Mouse (Mus musculus): ENCODE results near the gene Ccdc188. TPM values are rescaled to one million over a fixed set of nuclear protein-coding genes. Genes with fewer than 3 reads are reported as not detected.

The Ccdc188 gene
- not detected in 2 replicates for polyA plus RNA-seq (2014; fragmentation: Nextera tagmentation; extraction: Ambion mirVana)

DNA sequence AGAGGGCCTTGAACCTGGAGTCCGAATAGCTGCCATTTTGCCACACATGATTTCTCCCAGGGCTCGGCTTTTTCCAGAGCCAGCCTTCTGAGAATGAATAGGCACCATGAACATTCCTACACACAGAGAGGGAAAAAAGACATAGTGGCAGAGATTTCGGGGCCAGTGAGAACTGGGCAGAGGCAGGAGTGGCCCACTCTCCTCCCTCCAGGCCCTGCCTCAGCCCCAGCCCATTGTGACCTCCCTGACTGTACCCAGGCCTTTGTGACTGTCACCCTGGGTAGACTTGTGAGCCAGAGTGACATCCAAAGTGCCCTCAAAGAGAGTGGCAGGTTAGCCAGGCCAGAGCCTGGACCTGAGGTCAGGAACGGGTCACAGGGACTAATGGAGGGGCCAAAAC, at the start of gene Ccdc188:
Gene Ccdc188, plus strand, starts transcription at position 301 of the 400 bp plus-strand sequence.
- no peak for ATAC-seq (ENCODE audit: low FRiP score)
- Histone ChIP-seq H3K27ac (no peak within 1 kb of the TSS), H3K27me3 (ENCODE audit: control insufficient read depth, insufficient read depth, low read length) (no peaks in the 10 kb centered on the region), H3K9me3 (ENCODE audit: control insufficient read depth, low read length) (no peaks in the 10 kb centered on the region), H3K9ac (no peak within 1 kb of the TSS; the same call in 1 of the 2 replicates), H3K36me3 (replicated peaks; ENCODE audit: control insufficient read depth, insufficient read depth) (peaks cover 17% of the 10 kb centered on the region), H3K4me1 (replicated peaks; ENCODE audit: control insufficient read depth, insufficient read depth, low read length) (peaks cover 47% of the 10 kb centered on the region), H3K4me2 (replicated peaks) (no peak within 1 kb of the TSS), H3K4me3 (replicated peaks; ENCODE audit: low read length) (no peak within 1 kb of the TSS)
- no peak for DNase-seq (ENCODE audit: low spot score)
- 90% methylated on average over 4 of the region's 4 CpGs for WGBS

DNA sequence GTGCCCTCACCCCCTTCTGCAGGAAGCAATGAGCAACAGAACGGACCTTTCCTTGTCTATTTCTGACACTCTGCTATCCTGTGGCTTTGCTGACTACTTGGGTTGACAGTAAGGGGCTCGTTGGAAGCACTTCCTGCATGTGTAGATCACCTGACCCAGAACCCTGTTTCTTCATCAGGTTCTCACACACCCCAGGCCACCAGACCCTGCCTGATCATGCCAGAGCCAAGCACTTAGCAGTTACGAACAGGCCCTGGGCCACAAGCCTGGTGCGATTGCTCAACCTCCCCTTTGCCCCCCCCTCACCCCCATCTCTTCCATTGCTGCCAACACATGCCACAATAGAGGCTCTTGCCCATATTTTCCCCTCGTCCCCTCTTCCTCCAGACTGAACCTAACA, 48.5 kb upstream of the Ccdc188 start:
- DNase-seq (ENCODE audit: low spot score) (no peak), ATAC-seq (ENCODE audit: low FRiP score) (no peak)
- H3K4me1 ChIP-seq (replicated peaks; ENCODE audit: control insufficient read depth, insufficient read depth, low read length), result peaks cover 14% of the 10 kb centered on the region
- H3K4me3 ChIP-seq (replicated peaks; ENCODE audit: low read length), result no peak overlapping the region
- 87% methylated on average over 5 of the region's 5 CpGs for WGBS
- H3K36me3 ChIP-seq (replicated peaks; ENCODE audit: control insufficient read depth, insufficient read depth), result no peaks in the 10 kb centered on the region
- no peaks in the 10 kb centered on the region for H3K27me3 ChIP-seq (ENCODE audit: control insufficient read depth, insufficient read depth, low read length)
- H3K27ac ChIP-seq, result no peak overlapping the region
- no peak overlapping the region for H3K4me2 ChIP-seq (replicated peaks)
- H3K9ac ChIP-seq, result no peak overlapping the region
- no peaks in the 10 kb centered on the region for H3K9me3 ChIP-seq (ENCODE audit: control insufficient read depth, low read length)

DNA sequence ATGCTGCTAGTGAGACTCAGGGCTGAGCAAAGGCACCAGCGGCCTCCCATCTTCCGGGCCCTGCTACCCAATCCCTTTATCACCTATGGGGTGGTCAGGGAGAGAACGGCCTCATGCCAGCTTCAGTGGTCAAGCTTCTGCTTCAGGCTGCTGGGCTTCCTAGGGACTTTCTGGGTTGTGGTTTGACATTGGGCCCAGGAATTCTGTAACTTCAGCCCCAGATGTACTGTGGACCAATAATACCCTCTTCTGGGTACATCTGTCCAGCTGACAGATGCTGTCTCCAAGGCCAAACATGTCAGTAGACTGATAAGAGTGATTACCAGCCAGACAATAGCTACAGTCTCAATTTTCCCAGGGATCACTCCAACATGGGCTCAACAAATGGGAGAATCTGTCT, 47.9 kb upstream of the Ccdc188 start:
- DNase-seq (ENCODE audit: low spot score), result no peak
- H3K27ac ChIP-seq, result no peak overlapping the region
- no peak overlapping the region for H3K9ac ChIP-seq
- 91% methylated on average over 3 of the region's 3 CpGs for WGBS
- no peak overlapping the region for H3K4me3 ChIP-seq (replicated peaks; ENCODE audit: low read length)
- H3K9me3 ChIP-seq (ENCODE audit: control insufficient read depth, low read length), result no peaks in the 10 kb centered on the region
- H3K36me3 ChIP-seq (replicated peaks; ENCODE audit: control insufficient read depth, insufficient read depth), result no peaks in the 10 kb centered on the region
- ATAC-seq (ENCODE audit: low FRiP score), result no peak
- H3K27me3 ChIP-seq (ENCODE audit: control insufficient read depth, insufficient read depth, low read length), result no peaks in the 10 kb centered on the region
- peaks cover 9% of the 10 kb centered on the region for H3K4me1 ChIP-seq (replicated peaks; ENCODE audit: control insufficient read depth, insufficient read depth, low read length)
- no peak overlapping the region for H3K4me2 ChIP-seq (replicated peaks)

DNA sequence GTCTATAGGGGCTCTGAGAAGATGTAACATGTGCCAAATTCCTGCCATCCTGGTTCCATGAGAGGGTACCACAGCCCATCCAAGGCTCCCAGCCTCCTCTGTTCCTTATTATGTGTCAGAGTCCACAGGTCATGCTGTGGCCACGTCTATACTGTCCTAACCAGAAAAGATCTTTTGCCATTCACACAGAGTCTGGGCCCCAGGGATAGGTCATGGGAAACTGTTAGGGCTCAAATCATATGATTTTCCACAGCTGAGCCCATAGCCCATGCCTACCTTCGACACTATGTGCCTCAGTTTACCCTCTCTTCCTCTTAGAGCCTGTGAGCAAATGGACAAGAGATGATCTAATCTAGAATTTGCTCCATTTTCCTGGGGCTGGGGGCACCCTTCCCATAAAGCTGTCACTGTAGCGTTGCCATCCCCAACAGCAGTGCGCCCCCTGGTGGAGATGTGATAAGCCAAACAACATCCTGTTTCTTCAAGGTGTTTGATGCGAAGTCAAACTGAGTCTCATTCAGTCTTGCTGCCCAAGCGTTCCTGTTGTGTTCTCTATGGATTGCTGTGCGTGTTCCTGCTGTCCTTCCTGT, 45.3 kb upstream of the Ccdc188 start:
- Histone ChIP-seq H3K4me2 (replicated peaks) (no peak overlapping the region), H3K27me3 (ENCODE audit: control insufficient read depth, insufficient read depth, low read length) (no peaks in the 10 kb centered on the region), H3K27ac (no peak overlapping the region), H3K9me3 (ENCODE audit: control insufficient read depth, low read length) (no peaks in the 10 kb centered on the region), H3K9ac (no peak overlapping the region), H3K36me3 (replicated peaks; ENCODE audit: control insufficient read depth, insufficient read depth) (no peaks in the 10 kb centered on the region), H3K4me1 (replicated peaks; ENCODE audit: control insufficient read depth, insufficient read depth, low read length) (no peaks in the 10 kb centered on the region; the same call in 1 of the 2 replicates), H3K4me3 (replicated peaks; ENCODE audit: low read length) (no peak overlapping the region)
- 7% methylated on average over 7 of the region's 7 CpGs for WGBS
- peak; percentile 82 for DNase-seq (ENCODE audit: low spot score)
- 0 out of 2 replicates have a peak, but pooled peaks have one; percentile 38 for ATAC-seq (ENCODE audit: low FRiP score)

DNA sequence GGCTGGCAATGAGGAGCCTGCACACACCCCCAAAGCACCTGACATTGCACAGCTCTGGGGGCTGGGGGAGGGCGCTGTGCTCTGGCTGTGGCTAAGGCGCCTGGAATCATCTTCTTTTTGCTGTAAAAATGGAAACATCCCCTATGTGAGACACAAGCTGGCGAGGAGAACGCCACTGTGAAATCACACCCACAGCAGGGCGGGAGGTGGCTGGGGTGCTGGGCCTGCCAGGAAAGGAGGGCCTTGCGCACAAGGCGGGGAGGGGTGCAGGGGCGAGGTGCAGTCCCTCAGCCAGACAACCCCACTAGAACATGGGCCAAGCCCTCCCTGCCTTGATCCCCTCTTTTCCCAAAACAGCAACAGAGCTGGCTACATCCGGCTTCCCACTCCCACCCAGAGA, 44.4 kb upstream of the Ccdc188 start:
- Histone ChIP-seq H3K9me3 (ENCODE audit: control insufficient read depth, low read length) (no peaks in the 10 kb centered on the region), H3K27me3 (ENCODE audit: control insufficient read depth, insufficient read depth, low read length) (no peaks in the 10 kb centered on the region), H3K4me3 (replicated peaks; ENCODE audit: low read length) (no peak overlapping the region), H3K27ac (no peak overlapping the region), H3K9ac (no peak overlapping the region), H3K4me1 (replicated peaks; ENCODE audit: control insufficient read depth, insufficient read depth, low read length) (no peaks in the 10 kb centered on the region; the same call in 1 of the 2 replicates), H3K36me3 (replicated peaks; ENCODE audit: control insufficient read depth, insufficient read depth) (no peaks in the 10 kb centered on the region), H3K4me2 (replicated peaks) (no peak overlapping the region)
- ATAC-seq (ENCODE audit: low FRiP score), result no peak
- no peak for DNase-seq (ENCODE audit: low spot score)
- 69% methylated on average over 9 of the region's 9 CpGs for WGBS

DNA sequence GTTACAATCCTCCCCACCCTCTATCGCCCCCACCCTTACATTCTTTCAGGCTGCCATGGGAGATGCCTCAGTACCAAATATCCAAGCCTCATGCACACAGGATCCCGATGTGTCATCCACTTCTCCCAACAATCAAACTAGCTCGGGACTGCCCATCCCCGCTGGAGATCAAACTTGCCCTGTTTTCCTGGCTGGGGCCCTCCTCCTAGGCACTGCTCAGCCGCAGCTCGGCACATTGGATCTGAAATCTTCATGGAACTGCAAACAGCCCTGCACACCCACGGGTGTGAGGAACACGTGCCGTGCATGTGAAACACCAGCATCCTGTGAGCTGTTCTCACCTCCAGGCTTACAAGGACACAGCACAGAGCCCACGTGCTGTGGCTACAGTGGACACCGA, 43.9 kb upstream of the Ccdc188 start:
- WGBS, result 57% methylated on average over 11 of the region's 11 CpGs
- no peak for ATAC-seq (ENCODE audit: low FRiP score)

DNA sequence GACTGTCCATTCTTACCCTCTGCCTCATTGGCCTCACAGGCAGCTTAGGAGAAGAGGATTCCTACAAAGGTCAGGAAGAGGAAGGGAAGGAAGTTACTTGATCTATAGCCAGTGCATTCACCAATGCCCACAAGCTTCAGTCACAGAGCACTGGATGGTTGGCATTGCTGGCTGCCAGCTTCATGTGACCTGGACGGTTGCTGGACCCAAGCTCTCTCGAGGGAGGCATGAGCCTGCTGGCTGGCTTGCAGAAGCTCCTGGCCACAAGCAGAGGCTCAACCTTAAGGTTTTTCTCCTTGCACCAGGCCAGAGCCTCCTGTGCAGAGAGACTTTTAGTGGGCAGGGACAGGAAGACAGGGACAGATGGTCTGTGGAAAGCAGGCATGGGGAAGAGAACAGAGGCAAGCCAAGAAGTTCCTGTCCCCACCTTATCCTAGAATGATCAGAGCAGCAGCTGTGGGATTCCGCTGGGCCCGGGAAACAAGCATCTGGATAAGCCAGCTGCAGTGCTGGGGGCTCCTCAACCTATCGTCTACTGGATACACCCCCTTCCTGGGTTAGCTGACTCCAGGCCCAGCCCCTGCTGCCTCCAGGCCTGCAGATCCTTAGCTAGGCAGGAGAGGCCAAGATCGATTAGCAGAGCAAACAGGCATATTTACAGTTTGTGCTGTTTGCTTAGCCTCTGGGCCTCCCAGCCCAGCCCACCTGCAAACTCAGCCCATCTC, 41.7 kb upstream of the Ccdc188 start:
- 68% methylated on average over 6 of the region's 6 CpGs for WGBS
- ATAC-seq (ENCODE audit: low FRiP score), result no peak

More for the DNA sequence above, 43.9 kb upstream of the Ccdc188 start:
- DNase-seq (ENCODE audit: low spot score), result no peak
- no peaks in the 10 kb centered on the region for H3K9me3 ChIP-seq (ENCODE audit: control insufficient read depth, low read length)
- H3K9ac ChIP-seq, result no peak overlapping the region
- H3K4me3 ChIP-seq (replicated peaks; ENCODE audit: low read length), result no peak overlapping the region
- H3K36me3 ChIP-seq (replicated peaks; ENCODE audit: control insufficient read depth, insufficient read depth), result no peaks in the 10 kb centered on the region
- H3K4me1 ChIP-seq (replicated peaks; ENCODE audit: control insufficient read depth, insufficient read depth, low read length), result no peaks in the 10 kb centered on the region; the same call in 1 of the 2 replicates
- no peak overlapping the region for H3K27ac ChIP-seq
- H3K27me3 ChIP-seq (ENCODE audit: control insufficient read depth, insufficient read depth, low read length), result no peaks in the 10 kb centered on the region
- H3K4me2 ChIP-seq (replicated peaks), result no peak overlapping the region

DNA sequence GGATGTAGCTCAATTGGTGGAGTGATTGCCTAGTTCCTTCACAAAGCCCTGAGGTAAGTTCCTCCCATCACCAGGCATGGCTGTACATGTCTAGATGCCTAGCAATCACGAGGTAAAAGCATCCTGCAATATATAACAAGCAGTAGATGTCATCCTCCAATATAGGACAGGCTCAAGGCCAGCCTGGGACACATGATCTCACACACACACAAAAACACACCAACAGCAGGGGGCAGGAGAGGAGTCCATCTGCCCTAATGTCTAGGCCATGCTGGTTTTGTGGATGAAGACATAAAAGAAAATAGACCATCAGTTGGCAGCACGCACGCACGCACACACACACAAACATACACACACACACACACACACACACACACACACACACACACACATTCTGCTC, 40.9 kb upstream of the Ccdc188 start:
- Histone ChIP-seq H3K9me3 (ENCODE audit: control insufficient read depth, low read length) (no peaks in the 10 kb centered on the region), H3K4me2 (replicated peaks) (no peak overlapping the region), H3K27me3 (ENCODE audit: control insufficient read depth, insufficient read depth, low read length) (no peaks in the 10 kb centered on the region), H3K4me1 (replicated peaks; ENCODE audit: control insufficient read depth, insufficient read depth, low read length) (peaks cover 8% of the 10 kb centered on the region; the same call in 1 of the 2 replicates), H3K36me3 (replicated peaks; ENCODE audit: control insufficient read depth, insufficient read depth) (no peaks in the 10 kb centered on the region), H3K27ac (no peak overlapping the region), H3K4me3 (replicated peaks; ENCODE audit: low read length) (no peak overlapping the region), H3K9ac (no peak overlapping the region)
- 83% methylated on average over 4 of the region's 4 CpGs for WGBS
- no peak for DNase-seq (ENCODE audit: low spot score)
- ATAC-seq (ENCODE audit: low FRiP score), result no peak

More for the DNA sequence above, 41.7 kb upstream of the Ccdc188 start:
- Histone ChIP-seq H3K36me3 (replicated peaks; ENCODE audit: control insufficient read depth, insufficient read depth) (no peaks in the 10 kb centered on the region), H3K9me3 (ENCODE audit: control insufficient read depth, low read length) (no peaks in the 10 kb centered on the region), H3K27me3 (ENCODE audit: control insufficient read depth, insufficient read depth, low read length) (no peaks in the 10 kb centered on the region), H3K27ac (no peak overlapping the region), H3K4me3 (replicated peaks; ENCODE audit: low read length) (no peak overlapping the region), H3K9ac (no peak overlapping the region), H3K4me1 (replicated peaks; ENCODE audit: control insufficient read depth, insufficient read depth, low read length) (peaks cover 2% of the 10 kb centered on the region; the same call in 1 of the 2 replicates), H3K4me2 (replicated peaks) (no peak overlapping the region)
- DNase-seq (ENCODE audit: low spot score), result no peak

DNA sequence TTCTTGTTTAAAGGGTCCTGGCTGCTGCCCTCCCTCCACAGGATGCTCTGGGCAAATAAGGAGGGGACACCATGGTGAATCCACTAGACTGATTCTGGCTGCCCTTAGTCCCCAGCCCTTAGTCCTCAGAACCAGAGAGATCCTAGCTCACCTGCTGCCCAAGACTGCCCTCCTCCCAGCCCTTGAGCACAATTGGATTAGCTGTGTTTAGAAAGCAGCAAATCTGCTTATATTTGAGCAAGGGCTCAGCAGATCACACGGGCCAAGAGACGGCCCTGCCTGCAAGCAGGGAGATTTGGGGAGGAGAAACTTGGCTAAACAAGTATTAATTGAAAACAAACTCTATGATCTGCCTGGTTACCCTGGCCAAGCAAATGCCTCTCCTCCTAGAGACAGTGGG, 38.1 kb upstream of the Ccdc188 start:
- Histone ChIP-seq H3K4me2 (replicated peaks) (no peak overlapping the region), H3K9me3 (ENCODE audit: control insufficient read depth, low read length) (no peaks in the 10 kb centered on the region), H3K27ac (0 out of 2 replicates have a peak overlapping the region, but pooled peaks have one; percentile 14), H3K4me3 (replicated peaks; ENCODE audit: low read length) (no peak overlapping the region), H3K27me3 (ENCODE audit: control insufficient read depth, insufficient read depth, low read length) (no peaks in the 10 kb centered on the region), H3K36me3 (replicated peaks; ENCODE audit: control insufficient read depth, insufficient read depth) (no peaks in the 10 kb centered on the region), H3K4me1 (replicated peaks; ENCODE audit: control insufficient read depth, insufficient read depth, low read length) (0 out of 2 replicates have a peak, but pooled peaks cover 8% of the 10 kb centered on the region), H3K9ac (no peak overlapping the region)
- DNase-seq (ENCODE audit: low spot score), result no peak
- no peak for ATAC-seq (ENCODE audit: low FRiP score)
- WGBS, result 52% methylated on average over 2 of the region's 2 CpGs
